Mouse (Mus musculus): ENCODE measurements around the gene 1110002E22Rik.

Gene 1110002E22Rik

DNA sequence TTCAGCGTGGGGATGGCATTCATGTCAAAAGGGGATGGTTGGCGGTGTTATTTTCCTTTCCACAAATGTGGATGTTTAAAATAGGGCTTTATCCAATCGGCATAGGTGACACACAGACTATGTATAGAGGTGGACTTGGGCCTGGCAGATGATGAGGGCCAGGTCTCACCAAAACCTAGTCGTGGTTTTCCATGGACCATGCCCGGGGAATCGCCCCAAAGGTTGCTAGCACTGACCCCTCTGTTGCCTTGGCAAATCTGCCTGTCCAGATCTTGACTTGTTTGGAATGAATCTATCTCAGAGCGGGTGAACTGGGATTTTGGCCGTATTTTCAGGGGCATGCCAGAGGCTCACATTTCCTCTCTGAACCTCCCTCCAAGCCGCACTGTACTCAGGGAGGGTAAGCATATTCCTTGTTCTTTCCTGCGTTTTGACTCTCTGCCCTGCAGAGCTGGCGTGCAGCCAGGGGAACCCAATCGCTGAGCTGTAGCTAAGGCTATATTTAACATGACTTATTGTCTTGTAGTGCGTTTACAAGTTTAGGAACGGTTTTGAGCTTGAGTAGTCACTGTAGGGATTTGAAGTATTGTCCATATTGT, 1.0 kb upstream of the 1110002E22Rik start:
- no peak for DNase-seq (ENCODE audit: low read depth in 2 of 2, low spot score in 2 of 2)

DNA sequence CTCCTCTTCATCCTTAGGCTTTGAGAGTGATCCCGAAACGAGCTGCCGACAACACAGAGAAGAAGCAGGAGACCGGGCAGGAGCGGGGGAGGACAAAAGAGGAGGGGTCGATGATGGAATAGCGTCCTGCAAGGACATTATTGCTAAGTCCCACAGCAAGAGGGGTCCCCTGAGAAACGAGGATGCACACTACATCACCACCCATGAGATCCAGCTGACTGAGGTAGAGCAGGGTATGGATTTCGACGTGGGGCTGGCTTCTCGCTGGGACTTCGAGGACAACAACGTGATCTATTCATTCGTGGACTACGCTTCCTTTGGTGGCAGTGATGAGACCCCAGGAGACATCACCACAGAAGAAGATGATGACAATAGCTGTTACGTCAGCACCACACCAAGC, 1.1 kb downstream of the 1110002E22Rik start:
- DNase-seq (ENCODE audit: low read depth in 2 of 2, low spot score in 2 of 2), result no peak

DNA sequence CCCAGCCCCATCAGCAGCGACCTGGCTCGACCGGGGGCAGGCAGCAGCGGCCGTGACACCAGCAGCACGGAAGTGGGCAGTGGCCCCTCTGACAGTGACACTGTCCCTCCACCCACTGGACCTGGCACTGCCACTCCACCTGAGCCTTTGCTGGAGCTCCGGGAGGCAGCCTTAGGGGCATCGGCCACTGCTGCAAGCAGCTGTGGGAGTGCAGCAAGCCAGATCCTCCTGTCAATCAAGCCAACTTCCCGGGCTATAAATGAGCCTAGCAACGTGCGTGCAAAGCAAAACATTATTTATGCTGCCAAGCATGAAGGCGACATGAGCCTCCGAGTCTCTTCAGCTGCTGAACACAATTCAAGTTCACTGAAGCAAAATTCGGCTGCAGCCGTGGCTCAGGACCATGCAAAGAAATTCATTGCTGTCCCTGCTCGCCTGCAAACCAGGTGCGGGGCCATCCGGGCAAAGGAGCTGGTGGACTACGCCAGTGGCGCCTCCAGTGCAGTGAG, 1.6 kb downstream of the 1110002E22Rik start:
- DNase-seq (ENCODE audit: low read depth in 2 of 2, low spot score in 2 of 2), result no peak

DNA sequence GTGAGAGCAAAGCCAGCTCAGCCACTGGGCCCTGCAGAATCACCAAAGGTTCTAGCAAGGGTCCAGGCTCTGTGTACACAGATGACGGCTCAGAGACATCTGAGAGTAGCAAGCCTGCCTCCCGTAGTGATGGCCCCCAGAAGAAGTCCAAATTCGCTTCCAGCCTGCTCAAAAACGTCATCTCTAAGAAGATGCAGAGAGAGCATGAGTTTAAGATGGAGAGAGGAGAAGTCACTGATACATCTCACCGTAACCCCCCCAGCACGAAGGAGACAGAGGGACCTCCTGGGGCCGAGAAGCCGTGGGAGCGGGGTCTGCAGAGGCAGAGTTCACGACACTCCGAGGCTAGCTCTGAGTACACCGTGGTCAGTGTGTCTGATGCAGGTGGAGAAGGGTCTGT, 2.4 kb downstream of the 1110002E22Rik start, which contains the start of gene Gm5105:
TSS of gene Gm5105 (minus strand) at position 101 of the 400 bp plus-strand sequence.
- no peak for DNase-seq (ENCODE audit: low read depth in 2 of 2, low spot score in 2 of 2)

DNA sequence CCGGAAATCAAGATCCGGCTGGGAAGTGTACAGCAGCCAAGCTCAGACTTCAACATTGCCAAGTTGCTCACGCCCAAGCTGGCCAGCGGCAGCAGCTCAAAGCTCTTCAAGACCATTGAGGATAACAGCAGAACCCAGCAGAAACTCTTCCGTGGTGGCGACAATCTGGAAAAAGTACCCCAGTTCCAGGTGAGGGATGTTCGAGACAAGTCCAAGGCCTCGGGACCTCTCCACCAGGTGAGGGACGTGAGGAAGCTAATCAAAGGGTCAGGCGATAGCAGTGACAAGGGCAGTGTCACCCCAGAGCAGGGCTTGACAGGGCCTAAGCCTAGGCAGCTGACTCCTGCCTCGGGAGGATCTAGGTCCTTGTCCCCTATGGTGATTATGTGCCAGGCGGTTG, 3.3 kb downstream of the 1110002E22Rik start:
- DNase-seq (ENCODE audit: low read depth in 2 of 2, low spot score in 2 of 2), result no peak

DNA sequence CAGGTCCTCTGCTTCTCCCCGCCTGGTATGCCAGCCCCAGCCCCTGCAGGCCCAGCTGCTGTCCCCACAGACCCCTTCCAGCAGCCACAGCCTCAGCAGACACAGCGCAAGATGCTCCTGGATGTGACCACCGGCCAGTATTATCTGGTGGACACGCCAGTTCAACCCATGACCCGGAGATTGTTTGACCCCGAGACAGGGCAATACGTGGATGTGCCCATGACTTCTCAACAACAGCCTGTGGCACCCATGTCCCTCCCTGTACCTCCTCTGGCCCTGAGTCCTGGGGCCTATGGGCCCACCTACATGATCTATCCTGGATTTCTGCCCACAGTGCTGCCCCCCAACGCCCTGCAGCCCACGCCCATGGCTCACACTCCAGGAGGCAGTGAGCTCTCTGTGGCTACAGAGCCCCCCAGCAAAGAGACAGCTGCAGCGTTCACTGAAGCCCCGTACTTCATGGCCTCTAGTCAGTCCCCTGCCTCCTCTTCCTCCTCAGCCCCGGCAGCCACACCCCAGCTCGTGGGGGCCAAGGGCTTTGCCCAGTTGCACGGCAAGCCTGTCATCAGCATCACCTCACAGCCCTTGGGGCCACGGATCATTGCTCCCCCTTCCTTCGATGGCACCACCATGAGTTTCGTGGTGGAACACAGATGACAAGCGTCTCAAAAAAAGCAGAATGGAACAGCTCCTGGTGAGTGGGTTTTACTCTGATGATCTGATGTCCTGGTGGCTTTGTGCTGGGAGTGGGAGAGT, 5.1 kb downstream of the 1110002E22Rik start:
- no peak for DNase-seq (ENCODE audit: low read depth in 2 of 2, low spot score in 2 of 2)

DNA sequence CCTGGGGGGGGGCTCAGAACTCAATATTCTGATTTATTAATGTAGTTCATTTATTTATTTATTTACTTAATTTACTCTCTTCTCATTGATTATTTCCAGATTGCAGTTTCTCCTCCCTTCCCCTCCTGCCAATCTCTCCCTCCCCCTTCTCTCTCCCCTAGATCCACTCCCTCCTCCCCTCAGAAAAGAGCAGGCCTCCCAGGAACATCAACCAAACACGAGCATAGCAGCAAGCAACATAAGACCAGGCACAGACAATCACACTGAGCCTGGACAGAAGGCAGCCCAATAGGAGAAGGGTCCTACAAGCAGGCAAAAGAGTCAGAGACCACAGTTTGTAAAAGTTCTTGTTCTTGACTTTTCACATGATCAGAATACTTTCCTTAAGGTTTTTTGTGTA, 6.2 kb downstream of the 1110002E22Rik start:
- no peak for DNase-seq (ENCODE audit: low read depth in 2 of 2, low spot score in 2 of 2)

DNA sequence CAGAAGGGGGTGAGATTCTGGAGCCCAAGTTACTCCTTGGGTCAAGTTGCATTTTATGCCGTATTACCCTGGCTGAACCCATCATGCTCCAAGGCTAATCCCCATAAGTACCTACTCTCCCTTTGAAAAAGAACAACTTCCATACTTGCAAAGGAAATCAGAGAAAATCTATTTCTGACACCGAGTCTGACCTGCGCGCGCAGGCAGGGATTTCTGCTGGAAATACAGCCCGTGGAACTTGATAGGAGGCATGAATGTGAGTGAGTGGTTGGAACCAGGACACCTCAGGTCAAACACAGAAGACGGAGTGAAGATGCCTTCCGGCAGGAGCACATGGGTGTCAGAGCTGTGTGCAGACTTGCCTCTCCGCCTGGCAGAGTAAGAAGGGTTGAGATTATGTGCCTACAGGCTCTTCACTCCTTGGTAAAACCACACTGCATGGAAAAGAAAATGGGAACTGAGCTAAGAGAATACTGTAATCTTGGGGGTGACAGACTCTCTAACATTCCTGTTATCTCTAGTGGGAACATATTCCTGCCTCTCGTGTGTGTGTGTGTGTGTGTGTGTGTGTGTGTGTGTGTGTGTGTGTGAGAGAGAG, 6.7 kb downstream of the 1110002E22Rik start:
- no peak for DNase-seq (ENCODE audit: low read depth in 2 of 2, low spot score in 2 of 2)

DNA sequence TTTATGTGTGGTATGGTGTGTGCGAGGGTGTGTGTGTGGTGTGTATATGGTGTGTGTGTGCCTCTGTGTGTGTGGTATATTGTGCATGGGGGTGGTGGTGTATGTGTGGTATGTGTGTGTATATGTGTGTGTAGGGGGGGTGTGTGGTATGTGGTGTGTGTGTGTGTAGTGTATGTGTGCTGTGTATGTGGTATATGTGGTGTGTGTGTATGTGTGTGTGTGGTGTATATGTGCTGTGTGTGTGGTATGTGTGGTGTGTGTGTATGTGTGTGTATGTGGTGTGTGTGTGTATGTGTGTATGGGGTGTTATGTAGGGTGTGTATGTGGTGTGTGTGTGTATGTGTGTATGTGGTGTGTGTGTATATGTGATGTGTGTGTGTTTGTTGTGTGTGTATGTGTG, 9.4 kb downstream of the 1110002E22Rik start:
- DNase-seq (ENCODE audit: low read depth in 2 of 2, low spot score in 2 of 2), result no peak

DNA sequence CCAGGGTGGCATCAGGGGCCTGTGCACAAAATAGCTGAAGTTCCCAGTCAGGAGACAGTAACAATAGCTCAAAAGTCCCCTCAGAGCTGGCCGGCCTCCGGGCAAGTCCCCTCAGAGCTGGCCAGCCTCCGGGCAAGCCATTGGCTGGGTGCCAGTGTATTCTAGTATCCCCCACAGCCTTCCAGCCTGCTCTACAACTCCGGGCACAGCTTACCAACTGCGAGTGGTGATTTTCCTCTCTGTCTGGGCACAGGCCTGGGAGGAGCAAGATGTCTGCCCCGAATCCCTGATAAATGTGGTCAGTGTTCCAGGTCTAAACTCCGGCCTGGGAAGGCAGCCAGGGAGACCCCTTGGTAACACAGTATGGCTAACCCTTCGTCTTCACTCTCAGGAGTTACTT, 10.4 kb downstream of the 1110002E22Rik start:
- DNase-seq (ENCODE audit: low read depth in 2 of 2, low spot score in 2 of 2), result no peak

DNA sequence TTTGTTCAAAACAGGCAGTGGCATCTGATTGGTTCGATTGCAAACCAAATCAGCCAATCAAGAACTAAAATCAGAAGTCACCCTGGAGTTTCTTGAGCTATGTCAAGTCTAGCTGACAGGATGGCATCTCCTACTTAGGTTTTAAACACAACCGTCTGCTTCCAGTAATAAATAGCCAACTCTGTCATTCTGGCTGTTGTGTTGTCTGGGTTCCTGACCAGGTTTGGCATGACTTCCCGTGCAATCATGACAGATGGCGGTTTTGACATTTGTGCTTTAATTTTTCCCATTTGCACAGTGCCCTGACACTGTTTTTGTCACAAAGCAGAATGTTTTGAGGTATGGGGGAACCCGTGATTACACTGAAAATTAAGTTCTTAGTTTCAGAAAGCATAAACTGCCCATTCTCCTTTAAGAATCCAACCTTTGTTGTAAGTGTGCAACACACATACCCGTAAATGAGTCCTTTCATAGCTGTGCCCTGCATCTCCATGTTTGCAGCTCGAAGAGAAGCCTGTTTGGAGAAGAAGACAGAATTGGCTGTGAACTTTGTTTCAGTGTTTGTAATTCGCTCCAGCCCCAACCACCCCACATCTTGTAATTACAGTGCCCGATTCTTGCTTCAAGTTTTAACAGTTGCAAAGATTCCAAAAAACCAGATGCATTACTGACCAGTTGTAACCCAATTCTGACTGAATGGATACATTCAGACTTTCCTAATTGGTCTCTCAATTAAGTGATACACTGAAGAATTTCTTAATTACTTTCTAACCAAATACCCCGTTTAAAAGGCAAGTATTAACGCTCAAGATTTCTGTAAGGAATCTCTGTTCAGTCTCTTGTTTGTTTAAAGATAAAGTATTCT, 12.9 kb downstream of the 1110002E22Rik start:
- DNase-seq (ENCODE audit: low read depth in 2 of 2, low spot score in 2 of 2), result no peak

DNA sequence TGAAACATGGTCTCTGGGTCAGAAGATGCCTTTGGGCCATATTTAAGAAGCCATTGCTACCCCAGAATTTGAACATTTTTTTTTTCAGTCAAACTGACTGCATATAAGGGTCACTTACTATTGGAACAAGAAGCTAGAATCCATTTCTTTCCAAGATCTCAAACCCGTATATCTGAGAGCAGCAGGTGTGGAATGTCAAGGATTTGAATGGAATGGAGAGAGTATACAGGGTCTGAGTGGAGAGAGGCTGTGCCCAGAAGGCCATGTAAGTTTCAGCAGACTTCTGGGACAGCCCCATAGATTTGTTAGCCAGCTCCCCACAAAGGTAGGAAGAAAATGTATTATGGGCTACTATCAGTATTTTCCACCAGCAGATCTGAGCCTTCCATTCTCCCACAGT, 13.8 kb downstream of the 1110002E22Rik start:
- DNase-seq (ENCODE audit: low read depth in 2 of 2, low spot score in 2 of 2), result no peak

DNA sequence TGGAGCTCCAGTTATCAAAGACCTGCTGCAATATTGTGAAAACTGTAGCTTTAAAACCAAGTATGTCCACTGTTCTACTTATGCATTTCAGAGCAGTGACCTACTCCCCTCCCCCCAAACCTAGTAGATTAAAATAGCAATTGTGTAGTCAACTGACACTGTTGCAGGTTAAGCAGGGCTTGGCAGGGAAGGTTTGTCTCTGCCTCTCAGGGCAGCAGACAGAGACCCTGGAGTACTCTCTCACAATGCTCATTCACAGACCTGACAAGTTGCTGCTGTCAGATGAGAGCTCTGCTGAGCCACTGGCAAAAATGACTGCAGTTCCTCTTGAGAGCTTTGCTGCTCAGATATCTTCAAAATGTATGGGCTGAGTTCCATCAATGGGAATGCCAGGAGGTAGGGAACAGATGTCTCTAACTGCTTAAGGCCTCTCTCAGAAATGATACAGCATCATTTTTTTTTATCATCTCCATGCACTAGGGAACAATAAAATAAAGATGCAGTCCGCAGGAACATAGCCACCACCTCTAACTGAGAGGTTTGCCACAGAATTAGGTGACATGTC, 18.3 kb downstream of the 1110002E22Rik start:
- DNase-seq (ENCODE audit: low read depth in 2 of 2, low spot score in 2 of 2), result no peak

DNA sequence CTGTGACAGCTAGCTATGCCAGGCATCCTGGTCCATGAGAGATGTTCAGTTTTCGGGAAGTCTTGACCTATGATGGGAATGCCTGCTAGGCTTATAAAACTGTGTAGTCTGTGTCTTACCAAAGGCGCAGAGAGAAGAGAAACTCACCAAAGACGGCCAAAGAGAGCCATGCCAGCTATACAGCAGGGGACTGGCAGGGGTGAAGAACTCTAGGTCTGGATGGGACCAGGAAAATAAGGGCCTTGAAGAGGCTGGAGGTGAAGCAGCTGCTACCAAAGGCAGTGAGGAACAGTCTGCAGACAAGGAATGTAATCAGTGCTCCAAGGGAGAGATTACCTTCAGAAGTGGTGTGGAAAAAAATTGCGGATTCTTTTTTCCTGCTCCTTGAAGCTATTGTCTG, 19.0 kb downstream of the 1110002E22Rik start:
- no peak for DNase-seq (ENCODE audit: low read depth in 2 of 2, low spot score in 2 of 2)

DNA sequence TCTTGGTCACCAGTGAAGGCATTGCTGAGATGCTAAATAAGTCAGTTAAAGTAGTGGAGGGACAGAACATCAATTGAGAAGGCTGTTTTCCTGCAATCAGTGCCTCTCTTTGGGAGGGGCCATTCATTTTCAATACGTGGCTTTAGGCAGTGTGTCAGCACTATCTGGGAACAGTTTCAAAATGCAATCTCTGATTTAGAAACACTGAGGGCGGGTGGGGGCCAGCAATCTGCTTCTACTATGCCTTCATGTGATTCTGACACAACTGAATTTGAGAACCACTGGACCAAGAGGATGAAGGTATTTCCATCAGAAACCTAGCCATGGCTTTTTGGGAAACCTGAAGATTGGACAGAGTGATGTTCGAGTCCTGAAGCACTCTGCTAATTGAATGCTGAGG, 30.4 kb downstream of the 1110002E22Rik start:
- no peak for DNase-seq (ENCODE audit: low read depth in 2 of 2, low spot score in 2 of 2)

DNA sequence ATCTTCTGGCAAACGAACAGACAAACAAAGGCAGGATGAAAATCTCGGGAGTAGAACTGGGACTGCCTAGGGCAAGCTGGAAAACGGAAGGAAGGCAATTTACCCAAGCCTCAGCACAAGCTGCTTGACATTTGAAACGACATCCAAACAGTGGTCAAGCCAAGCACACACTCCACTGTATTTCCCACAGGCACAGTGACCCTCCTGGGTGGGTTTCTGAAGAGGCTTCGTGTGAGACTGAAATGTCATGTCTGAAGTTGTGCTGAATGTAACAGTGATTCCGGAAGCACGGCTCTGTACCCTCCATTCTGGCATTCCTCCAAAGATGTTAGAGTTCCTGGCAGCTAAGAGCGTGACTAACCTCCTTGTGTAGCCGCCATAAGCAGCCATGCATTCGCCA, 30.9 kb downstream of the 1110002E22Rik start:
- DNase-seq (ENCODE audit: low read depth in 2 of 2, low spot score in 2 of 2), result no peak

DNA sequence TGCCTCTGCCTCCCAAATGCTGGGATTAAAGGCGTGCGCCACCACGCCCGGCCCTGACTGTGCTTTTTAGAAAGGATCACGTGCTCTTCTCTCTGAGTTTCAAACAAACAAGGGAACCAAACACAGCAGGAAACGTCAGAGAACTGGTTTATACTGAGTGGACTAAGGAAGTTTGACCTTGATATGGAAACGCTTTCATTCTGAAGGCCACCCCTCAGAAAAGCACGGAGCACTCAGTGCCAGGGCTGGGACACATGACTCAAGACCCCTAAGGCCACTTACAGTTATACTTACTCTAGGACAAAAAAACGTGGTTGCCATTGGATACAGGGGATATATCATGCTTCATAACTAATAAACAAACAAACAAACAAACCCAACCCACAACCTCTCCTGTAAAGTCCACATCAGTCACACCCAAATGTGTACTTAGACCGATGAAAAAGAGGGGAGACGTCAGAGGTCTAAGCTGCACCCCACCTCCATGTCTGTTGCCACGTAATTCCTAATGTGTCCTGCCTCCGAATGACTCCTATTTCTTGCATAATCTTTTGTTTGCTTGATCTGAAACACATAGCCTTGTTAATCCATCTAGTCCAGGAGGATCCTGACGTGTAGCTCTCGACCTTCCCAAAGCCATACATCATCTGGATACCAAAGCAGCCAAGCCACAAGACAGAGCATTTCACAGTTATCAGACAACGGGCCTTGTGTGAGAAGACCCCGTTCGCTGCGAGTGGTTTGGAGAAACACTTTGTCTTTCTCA, 31.6 kb downstream of the 1110002E22Rik start:
- no peak for DNase-seq (ENCODE audit: low read depth in 2 of 2, low spot score in 2 of 2)

DNA sequence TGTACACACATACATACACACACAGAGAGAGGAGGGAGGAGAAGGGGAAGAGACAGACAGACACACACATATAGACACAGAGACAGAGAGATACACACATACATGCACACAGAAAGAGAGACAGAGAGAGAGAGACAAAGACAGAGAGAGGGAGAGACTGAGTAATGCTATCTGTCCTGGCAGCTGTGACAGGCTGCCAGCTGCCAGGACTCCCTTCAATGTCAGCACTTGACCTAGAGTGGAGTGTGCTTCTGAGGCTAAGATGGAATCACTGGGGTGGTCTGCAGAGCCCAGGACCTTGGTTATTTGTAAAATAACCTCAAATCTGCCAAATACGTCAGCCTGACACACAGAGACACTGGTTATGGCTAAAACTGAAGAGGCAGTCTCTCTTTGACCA, 32.9 kb downstream of the 1110002E22Rik start:
- no peak for DNase-seq (ENCODE audit: low read depth in 2 of 2, low spot score in 2 of 2)

DNA sequence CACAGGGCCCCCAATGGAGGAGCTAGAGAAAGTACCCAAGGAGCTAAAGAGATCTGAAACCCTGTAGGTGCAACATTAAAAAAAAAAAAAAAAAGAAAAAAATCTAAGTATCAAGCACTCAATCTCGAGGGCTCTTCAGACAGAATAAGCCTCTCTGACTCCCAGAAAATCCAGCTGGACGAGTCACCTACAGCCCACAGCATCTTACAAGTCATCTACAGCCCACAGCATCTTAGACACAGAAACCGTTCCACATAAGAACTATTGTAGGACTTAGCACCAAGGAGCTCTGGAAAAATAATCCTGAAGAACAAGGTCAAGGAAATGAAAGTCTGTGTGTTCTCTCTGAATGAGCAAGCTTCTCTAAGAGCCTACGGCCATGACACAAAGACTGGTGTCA, 37.1 kb downstream of the 1110002E22Rik start:
- no peak for DNase-seq (ENCODE audit: low read depth in 2 of 2, low spot score in 2 of 2)

DNA sequence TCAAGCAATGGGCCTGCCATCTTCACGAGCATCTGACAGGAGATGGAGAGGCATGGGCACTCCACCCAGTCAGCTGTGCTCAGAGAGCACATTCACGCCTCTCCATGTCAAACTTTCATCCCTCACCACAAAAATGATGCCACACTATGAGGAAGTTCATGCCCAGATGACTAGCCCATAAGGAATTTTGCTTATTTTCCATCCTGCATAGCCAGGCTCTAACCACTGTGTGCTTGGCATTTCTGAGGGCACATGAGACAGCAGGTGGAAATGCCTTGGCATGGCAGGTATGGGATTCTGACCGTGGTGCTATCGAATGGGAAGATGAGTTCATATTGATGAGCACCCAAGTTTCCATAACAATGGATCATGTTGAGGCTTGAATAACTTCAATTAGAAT, 38.8 kb downstream of the 1110002E22Rik start:
- no peak for DNase-seq (ENCODE audit: low read depth in 2 of 2, low spot score in 2 of 2)

All from CD8-positive naive resting alpha-beta T cell, adult 2 months (primary cell).